Mouse (Mus musculus) lung, postnatal 4 days (tissue): ENCODE results near the gene Gm128.
"Not testable (repeated sequence)": the region's sequence is repeated elsewhere in the genome, so short reads cannot be mapped to it uniquely, and the experiment has no call there.

Experiments used
- DNase-seq, 2 experiments: peaks; one replicate each; pipeline ENCODE4 v3.0.0; 2021

The Gm128 gene

GRCm38 (mm10) chr3:95230495-95231297 is 10.7 kb downstream of the Gm128 start:
- peak in 1 of 2 experiments; percentile 45 for DNase-seq

DNA sequence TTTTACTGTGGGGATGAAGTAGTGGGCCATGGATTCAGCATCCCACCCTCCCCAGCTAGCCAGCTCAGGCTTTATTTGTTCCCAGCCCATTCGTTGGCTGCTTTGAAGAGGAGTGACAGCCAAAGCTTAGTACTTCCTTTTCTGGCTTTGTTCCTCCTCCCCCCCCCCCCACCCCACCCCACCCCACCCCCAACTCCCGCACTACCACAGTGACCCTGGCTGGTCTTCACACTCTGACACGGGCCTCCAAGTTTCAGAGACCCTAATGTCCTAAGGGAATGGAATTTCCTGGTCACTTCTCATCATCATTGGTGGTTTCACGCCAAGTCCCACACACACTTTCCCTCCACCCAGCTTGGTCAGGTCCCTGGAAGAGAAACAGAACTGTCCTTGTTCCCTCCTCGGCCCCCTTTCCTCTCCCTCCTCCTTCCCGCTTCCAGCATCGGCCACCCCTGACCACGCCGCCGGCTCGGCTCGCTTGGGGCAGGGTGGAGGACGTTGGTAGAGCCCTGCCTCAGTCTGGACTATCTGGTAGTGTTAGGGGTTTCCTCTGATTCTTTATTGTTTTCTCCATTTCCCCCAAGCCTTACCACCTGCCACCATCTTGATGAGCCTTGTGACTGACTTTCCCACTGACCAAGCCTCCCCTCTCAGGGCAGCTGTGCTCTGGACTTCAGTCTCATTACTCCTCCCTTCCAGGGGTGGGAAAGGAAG is 11.5 kb downstream of the Gm128 start:
- peak; percentile 62 to 69 for DNase-seq

- peak; percentile 74 to 83 for DNase-seq
Observed at GRCm38 (mm10) chr3:95228894-95229780, 12.3 kb downstream of the Gm128 start.

- DNase-seq: peak; percentile 92 to 93
Observed at GRCm38 (mm10) chr3:95228148-95228893, 13.1 kb downstream of the Gm128 start, which contains the start of gene Cdc42se1. Gene Cdc42se1 (plus strand): TSS chr3:95228732.

DNA sequence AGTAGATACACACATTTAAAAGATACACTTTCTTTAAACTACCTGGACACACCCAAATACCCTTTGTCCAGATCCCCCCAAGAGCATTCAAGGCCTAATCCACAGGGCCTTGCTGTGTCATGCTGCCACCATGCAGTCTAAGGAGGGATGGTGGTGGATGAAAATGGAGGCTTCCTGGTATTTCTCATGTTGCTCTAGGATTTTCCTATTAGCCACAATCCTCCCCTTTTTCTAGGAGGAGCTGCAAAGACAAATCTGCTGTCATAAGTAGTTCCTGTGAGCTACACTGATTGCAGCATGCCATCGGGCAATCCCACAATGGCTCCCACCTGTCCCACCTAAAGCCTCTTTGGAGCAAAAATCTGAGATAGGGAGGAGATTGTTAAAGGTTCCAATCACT is 14.2 kb downstream of the Gm128 start:
- DNase-seq: no peak

- DNase-seq: no peak
Observed at GRCm38 (mm10) chr3:95224295-95224694, 17.1 kb downstream of the Gm128 start.

DNA sequence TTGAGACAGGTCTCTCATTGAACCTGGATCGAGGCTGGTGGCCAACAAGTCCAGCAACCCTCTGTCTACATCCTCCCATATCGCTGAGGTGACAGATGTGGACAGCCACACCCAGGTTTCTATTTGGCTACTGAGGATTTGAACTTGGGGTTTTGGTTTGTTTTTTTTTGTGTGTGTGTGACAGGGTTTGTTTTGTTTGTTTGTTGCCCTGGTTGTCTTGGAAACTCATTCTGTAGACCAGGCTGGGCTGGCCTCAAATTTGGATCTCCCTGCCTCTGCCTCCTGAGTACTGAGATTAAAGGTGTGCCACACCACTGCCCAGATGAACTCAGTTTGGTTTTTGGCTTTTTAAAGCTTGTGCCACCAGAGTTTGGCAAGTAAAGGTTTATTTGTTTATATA is 18.4 kb downstream of the Gm128 start:
- DNase-seq: no peak

DNA sequence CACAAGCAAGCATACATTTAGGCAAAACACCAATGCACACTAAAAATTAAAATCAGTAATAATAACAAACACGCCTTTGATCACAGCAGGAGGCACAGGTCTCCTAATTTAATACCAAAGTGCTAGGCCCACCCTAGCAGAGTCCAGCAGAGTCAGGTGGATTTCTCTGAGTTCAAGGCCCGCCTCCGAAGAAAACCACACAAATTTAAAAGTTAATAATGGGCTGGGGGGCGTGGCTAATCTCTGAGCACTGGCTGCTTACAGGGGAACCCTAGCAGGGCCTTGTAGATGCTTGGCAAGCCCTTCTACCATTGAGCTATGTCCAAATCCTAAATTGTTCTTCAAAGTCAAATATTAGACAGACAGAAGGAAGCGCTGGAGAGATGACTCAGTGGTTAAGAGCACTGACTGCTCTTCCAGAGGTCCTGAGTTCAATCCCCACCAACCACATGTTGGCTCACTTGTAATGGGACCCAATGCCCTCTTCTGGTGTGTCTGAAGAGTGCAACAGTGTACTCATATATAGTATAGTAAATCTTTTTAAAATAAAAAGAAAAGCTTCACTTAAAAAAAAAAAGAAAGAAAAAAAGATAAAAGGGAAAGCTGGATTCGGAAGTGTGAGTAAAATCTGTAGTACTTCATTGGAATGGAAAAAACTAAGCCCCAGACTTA is 22.8 kb downstream of the Gm128 start:
- peak in 1 of 2 experiments; percentile 23 for DNase-seq

- peak; percentile 97 to 98 for DNase-seq
Observed at GRCm38 (mm10) chr3:95217255-95218134, 23.9 kb downstream of the Gm128 start, which contains the start of gene Gabpb2. Gene Gabpb2 (minus strand): TSS chr3:95217916.

DNA sequence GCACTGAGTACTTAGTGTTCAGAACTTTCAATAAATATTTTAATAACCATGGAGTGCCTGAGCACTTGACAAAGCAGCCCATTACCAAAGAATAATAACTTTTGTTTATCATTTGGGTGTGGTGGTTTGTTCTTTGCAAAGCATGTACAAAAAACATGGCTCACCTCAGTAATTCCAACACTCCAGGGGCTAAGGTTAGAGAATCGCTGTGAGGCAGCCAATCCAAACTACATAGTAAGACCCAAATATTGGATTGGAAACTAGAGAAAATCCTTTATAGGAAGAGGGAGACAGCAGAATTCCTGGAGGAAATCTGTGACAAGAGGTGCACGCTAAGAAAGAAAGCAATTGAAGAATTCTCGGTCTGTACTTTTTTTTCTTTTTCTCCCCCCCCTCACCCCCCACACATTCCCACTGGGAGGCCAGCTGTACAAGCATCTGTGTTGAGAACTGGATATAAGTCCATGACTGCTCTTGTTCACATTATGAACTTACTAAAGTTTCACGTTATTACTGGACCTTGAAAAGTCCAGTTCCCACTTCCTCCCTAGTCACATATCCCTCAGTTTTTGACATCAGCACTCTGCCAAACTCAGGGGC is 24.6 kb downstream of the Gm128 start:
- DNase-seq: no peak

GRCm38 (mm10) chr3:95213609-95213975 is 27.8 kb downstream of the Gm128 start:
- no peak for DNase-seq

DNA sequence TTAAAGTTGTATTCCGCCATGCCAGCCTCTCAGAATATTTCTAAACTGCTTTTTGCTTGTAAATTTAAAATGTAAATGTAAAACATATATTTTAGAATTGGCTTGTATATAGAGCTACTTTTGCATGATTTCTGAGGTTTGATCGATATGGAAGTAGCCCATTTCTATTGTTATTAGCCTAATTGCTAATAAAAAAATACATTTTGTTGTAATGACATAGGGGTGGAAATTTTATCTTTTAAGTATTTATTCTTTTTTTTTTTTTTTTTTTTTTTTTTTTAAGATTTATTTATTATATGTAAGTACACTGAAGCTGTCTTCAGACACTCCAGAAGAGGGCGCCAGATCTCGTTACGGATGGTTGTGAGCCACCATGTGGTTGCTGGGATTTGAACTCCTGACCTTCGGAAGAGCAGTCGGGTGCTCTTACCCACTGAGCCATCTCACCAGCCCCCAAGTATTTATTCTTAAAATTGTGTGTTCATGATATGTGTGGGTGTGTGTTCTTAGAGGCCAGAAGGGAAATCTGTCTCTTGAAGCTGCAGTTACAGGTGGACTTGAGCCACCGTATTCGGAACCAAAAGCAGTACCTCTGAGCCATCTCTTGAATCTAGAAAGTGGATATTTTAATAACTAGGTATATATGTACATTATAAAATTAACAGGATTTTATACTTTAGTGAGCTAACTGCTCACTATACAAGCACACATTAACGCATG is 28.3 kb downstream of the Gm128 start:
- not testable (repeated sequence) for DNase-seq

GRCm38 (mm10) chr3:95210585-95210984 is 30.8 kb downstream of the Gm128 start:
- DNase-seq: no peak

GRCm38 (mm10) chr3:95208286-95208685 is 33.1 kb downstream of the Gm128 start:
- DNase-seq: no peak

GRCm38 (mm10) chr3:95203880-95204279 is 37.5 kb downstream of the Gm128 start:
- DNase-seq: no peak

DNA sequence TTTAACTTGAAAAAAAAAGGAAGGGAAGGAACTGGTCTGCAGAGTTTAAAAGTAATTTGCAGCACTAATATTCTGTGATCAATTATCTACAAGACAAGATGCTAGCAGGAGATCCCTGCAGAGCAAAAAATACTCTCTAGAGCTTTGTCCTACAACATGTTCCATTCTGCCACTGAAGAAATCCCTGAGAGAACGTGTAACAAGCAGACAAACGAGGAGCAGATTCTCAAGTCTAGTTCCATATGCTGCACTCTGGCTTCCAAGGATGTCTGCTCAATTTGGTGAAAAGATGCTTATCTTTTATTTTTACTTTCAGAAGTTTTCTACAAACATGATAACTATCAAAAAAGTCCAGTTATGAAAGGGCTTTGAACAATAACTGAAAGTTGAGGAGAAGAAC is 40.8 kb downstream of the Gm128 start:
- DNase-seq: no peak

DNA sequence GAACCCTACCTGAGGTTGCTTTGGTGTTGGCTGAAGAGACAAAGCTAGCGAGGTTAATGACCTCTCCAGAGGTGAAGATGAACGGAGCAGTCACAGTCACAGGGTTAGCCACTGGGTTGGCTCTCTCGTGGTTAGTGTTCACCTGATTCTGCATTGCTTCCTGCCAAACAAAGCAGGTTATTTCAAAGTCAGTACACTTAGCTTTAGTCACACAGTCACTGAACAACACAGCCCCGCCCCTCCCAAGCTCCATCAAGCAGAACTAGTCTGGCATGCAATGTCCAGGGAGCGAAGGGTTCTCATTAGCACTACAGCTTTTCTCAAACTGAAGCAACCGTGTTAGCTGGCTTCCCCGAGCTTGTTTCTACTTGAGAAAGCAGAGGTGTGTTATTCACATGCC is 41.3 kb downstream of the Gm128 start:
- no peak for DNase-seq

- no peak for DNase-seq
Observed at GRCm38 (mm10) chr3:95199101-95199500, 42.3 kb downstream of the Gm128 start.

GRCm38 (mm10) chr3:95195772-95196171 is 45.6 kb downstream of the Gm128 start:
- DNase-seq: no peak

GRCm38 (mm10) chr3:95194721-95195135 is 46.7 kb downstream of the Gm128 start:
- DNase-seq: no peak
